Mouse (Mus musculus) ES-Bruce4 (cell line): Measurements from ENCODE around the gene A430078G23Rik.

Experiments used
- CTCF ChIP-seq: IDR thresholded peaks from one replicate; pipeline ENCODE4 v1.8.1; 2011; ENCODE audit warnings: low read depth, low read length
- EP300 ChIP-seq: IDR thresholded peaks from 2 replicates; pipeline ENCODE4 v1.6.1; 2011; ENCODE audit warnings: low read depth, low read length; ENCODE audit not compliant: insufficient read depth
- POLR2A ChIP-seq: IDR thresholded peaks from one replicate; pipeline ENCODE4 v1.8.1; 2011; ENCODE audit warnings: low read length; ENCODE audit not compliant: insufficient read depth

- no peak for TF ChIP-seq POLR2A
- no peak for TF ChIP-seq CTCF
- TF ChIP-seq EP300, result no peak
These were observed 7.9 kb upstream of the A430078G23Rik start for GRCm38 (mm10) chr8:3345337-3345736.
